Mouse (Mus musculus) CH12.LX (cell line): ENCODE results near the gene Btd. TPM values are rescaled to one million over a fixed set of nuclear protein-coding genes. Genes with fewer than 3 reads are reported as not detected.

Experiments used
- DNase-seq: peaks from one replicate; pipeline ENCODE4 v3.0.0-alpha.2; 2013; ENCODE audit errors: extremely low read depth
- H3K27ac ChIP-seq: 2 replicates; pipeline ENCODE4 v1.5.1; 2012; ENCODE audit warnings: low read depth, mild to moderate bottlenecking, control low read depth, moderate library complexity; ENCODE audit not compliant: insufficient read depth
- H3K27me3 ChIP-seq: replicated peaks from 2 replicates; pipeline ENCODE3; 2012; ENCODE audit warnings: inconsistent platforms
- H3K36me3 ChIP-seq, 2 experiments: replicated peaks in 1 of 2; 2 replicates each; pipeline versions ENCODE3 to v1.6.1; 2012; ENCODE audit warnings: inconsistent platforms in 1 of 2, low read length in 1 of 2, mild to moderate bottlenecking in 1 of 2, mixed read lengths in 1 of 2, moderate library complexity in 1 of 2; ENCODE audit not compliant: control insufficient read depth in 1 of 2, insufficient read depth in 1 of 2
- H3K4me1 ChIP-seq, 2 experiments: 2 replicates each; pipeline ENCODE4 v1.6.1; 2012; ENCODE audit warnings: inconsistent platforms in 1 of 2, moderate library complexity in 1 of 2; ENCODE audit not compliant: insufficient read depth in 2 of 2, control insufficient read depth in 1 of 2
- H3K4me2 ChIP-seq: 2 replicates; pipeline ENCODE4 v1.6.1; 2012; ENCODE audit warnings: low read depth, mild to moderate bottlenecking, control low read depth; ENCODE audit not compliant: poor library complexity, insufficient read depth, severe bottlenecking
- H3K4me3 ChIP-seq, 3 experiments: fragments of 150-350 bp in 1 of 3; sonication (generic) in 1 of 3; replicated peaks in 1 of 3; 2 replicates each; pipeline versions ENCODE3 to v1.5.1; 2011 to 2012; ENCODE audit warnings: low read depth in 2 of 3, low read length in 2 of 3, mild to moderate bottlenecking in 2 of 3, moderate library complexity in 2 of 3, control low read depth in 1 of 3, improper control_type of control experiment in 1 of 3, inconsistent platforms in 1 of 3, mixed read lengths in 1 of 3; ENCODE audit not compliant: poor library complexity in 1 of 3
- H3K79me2 ChIP-seq: replicated peaks from 2 replicates; pipeline ENCODE4 v1.6.1; 2012; ENCODE audit warnings: mild to moderate bottlenecking, moderate library complexity; ENCODE audit not compliant: control insufficient read depth, poor library complexity, insufficient read depth, severe bottlenecking; ENCODE audit errors: extremely low read depth
- H3K9ac ChIP-seq: 2 replicates; pipeline ENCODE4 v1.6.1; 2012; ENCODE audit warnings: low read depth, mild to moderate bottlenecking, control low read depth, moderate library complexity; ENCODE audit not compliant: insufficient read depth
- H3K9me3 ChIP-seq: replicated peaks from 2 replicates; pipeline ENCODE3; 2012; ENCODE audit warnings: low read length, inconsistent platforms, mixed read lengths
- CHD1 ChIP-seq: IDR thresholded peaks from 2 replicates; pipeline ENCODE4 v1.6.1; 2012; ENCODE audit warnings: low read depth, low read length, improper control_type of control experiment, inconsistent platforms
- CHD2 ChIP-seq: IDR thresholded peaks from 2 replicates; pipeline ENCODE4 v1.6.1; 2011; ENCODE audit warnings: low read length, improper control_type of control experiment
- E2F4 ChIP-seq: IDR thresholded peaks from 2 replicates; pipeline ENCODE4 v1.6.1; 2011; ENCODE audit warnings: low read depth, low read length, improper control_type of control experiment; ENCODE audit not compliant: insufficient replicate concordance
- EP300 ChIP-seq: IDR thresholded peaks from 2 replicates; pipeline ENCODE4 v1.6.1; 2011; ENCODE audit warnings: low read length, improper control_type of control experiment
- ETS1 ChIP-seq: conservative IDR thresholded peaks from 2 replicates; pipeline ENCODE4 v1.6.1; 2012; ENCODE audit warnings: low read depth, mild to moderate bottlenecking, inconsistent platforms, low read length, improper control_type of control experiment, moderate library complexity
- GABPA ChIP-seq: IDR thresholded peaks from 2 replicates; pipeline ENCODE4 v1.6.1; 2012; ENCODE audit warnings: low read depth, low read length, improper control_type of control experiment, inconsistent platforms; ENCODE audit not compliant: insufficient replicate concordance
- HCFC1 ChIP-seq: IDR thresholded peaks from 2 replicates; pipeline ENCODE4 v1.6.1; 2012; ENCODE audit warnings: low read depth, mild to moderate bottlenecking, inconsistent platforms, low read length, improper control_type of control experiment
- IRF4 ChIP-seq: IDR thresholded peaks from 2 replicates; pipeline ENCODE4 v1.6.1; 2014; ENCODE audit warnings: low read depth, mild to moderate bottlenecking, inconsistent platforms, low read length, improper control_type of control experiment
- JUN ChIP-seq: IDR thresholded peaks from 2 replicates; pipeline ENCODE4 v1.6.1; 2011; ENCODE audit warnings: low read depth, mild to moderate bottlenecking, low read length, improper control_type of control experiment, moderate library complexity; ENCODE audit not compliant: insufficient read depth
- JUND ChIP-seq: conservative IDR thresholded peaks from 2 replicates; pipeline ENCODE4 v1.6.1; 2011; ENCODE audit warnings: low read depth, low read length, improper control_type of control experiment
- KAT2A ChIP-seq: IDR thresholded peaks from 2 replicates; pipeline ENCODE4 v1.6.1; 2012; ENCODE audit warnings: low read length, improper control_type of control experiment, inconsistent platforms; ENCODE audit not compliant: insufficient replicate concordance
- MAX ChIP-seq: IDR thresholded peaks from 2 replicates; pipeline ENCODE4 v1.6.1; 2011; ENCODE audit warnings: low read length, improper control_type of control experiment
- MXI1 ChIP-seq: IDR thresholded peaks from 2 replicates; pipeline ENCODE4 v1.6.1; 2011; ENCODE audit warnings: mild to moderate bottlenecking, low read depth, low read length, improper control_type of control experiment
- NELFE ChIP-seq: IDR thresholded peaks from 2 replicates; pipeline ENCODE4 v1.6.1; 2011; ENCODE audit warnings: low read depth, low read length, improper control_type of control experiment
- NRF1 ChIP-seq: IDR thresholded peaks from 2 replicates; pipeline ENCODE4 v1.6.1; 2014; ENCODE audit warnings: low read depth, mild to moderate bottlenecking, inconsistent platforms, low read length, improper control_type of control experiment, moderate library complexity
- POLR2A ChIP-seq: IDR thresholded peaks from 2 replicates; pipeline ENCODE4 v1.6.1; 2011; ENCODE audit warnings: low read depth, mild to moderate bottlenecking, improper control_type of control experiment, low read length
- POLR2AphosphoS2 ChIP-seq: IDR thresholded peaks from 2 replicates; pipeline ENCODE4 v1.6.1; 2011; ENCODE audit warnings: low read depth, low read length, improper control_type of control experiment
- SIN3A ChIP-seq: IDR thresholded peaks from 2 replicates; pipeline ENCODE4 v1.6.1; 2012; ENCODE audit warnings: low read length, improper control_type of control experiment, inconsistent platforms
- TBP ChIP-seq: conservative IDR thresholded peaks from 2 replicates; pipeline ENCODE4 v1.6.1; 2011; ENCODE audit warnings: low read depth, low read length, improper control_type of control experiment
- TCF12 ChIP-seq: IDR thresholded peaks from 2 replicates; pipeline ENCODE4 v1.6.1; 2014; ENCODE audit warnings: low read depth, mild to moderate bottlenecking, inconsistent platforms, low read length, improper control_type of control experiment
- USF2 ChIP-seq: conservative IDR thresholded peaks from 2 replicates; pipeline ENCODE4 v1.6.1; 2011; ENCODE audit warnings: low read depth, low read length, improper control_type of control experiment
- ZC3H11A ChIP-seq: IDR thresholded peaks from 2 replicates; pipeline ENCODE4 v1.6.1; 2012; ENCODE audit warnings: low read depth, mild to moderate bottlenecking, inconsistent platforms, low read length, improper control_type of control experiment
- ZKSCAN1 ChIP-seq: IDR thresholded peaks from 2 replicates; pipeline ENCODE4 v1.6.1; 2012; ENCODE audit warnings: low read depth, inconsistent platforms, low read length, improper control_type of control experiment, borderline replicate concordance
- ZMIZ1 ChIP-seq: IDR thresholded peaks from 2 replicates; pipeline ENCODE4 v1.6.1; 2012; ENCODE audit warnings: low read depth, mild to moderate bottlenecking, inconsistent platforms, low read length, improper control_type of control experiment
- ZNF384 ChIP-seq: IDR thresholded peaks from 2 replicates; pipeline ENCODE4 v1.6.1; 2012; ENCODE audit warnings: low read depth, low read length, improper control_type of control experiment, inconsistent platforms
- dilution Hi-C: fragments of 300-500 bp; cut with MboI; formaldehyde crosslinking; loops from 2 replicates; pipeline ENCODE4 v1.14.3; 2020; ENCODE audit warnings: low sequenced_read_pairs; ENCODE audit not compliant: extremely low pct_unique_long_range_greater_than_20kb, extremely low pct_ligation_motif_present
- in situ Hi-C: fragments of 300-500 bp; cut with MboI; formaldehyde crosslinking; loops from 3 replicates; pipeline ENCODE4 v1.14.3; 2019; ENCODE audit warnings: low sequenced_read_pairs, low pct_ligation_motif_present, low pct_unique_long_range_greater_than_20kb, mixed read lengths
- polyA plus RNA-seq: library from polyadenylated mRNA; unstranded; fragments of >175 nt; gene quantifications from 2 replicates; pipeline ENCODE4 v1.2.1, GENCODE M21; 2012; ENCODE audit warnings: low read depth; ENCODE audit not compliant: insufficient read length
- total RNA-seq, 2 experiments: library from RNA; depleted of rRNA; stranded (reverse); fragments of 300-350 nt in 1 of 2; fragments of >200 nt in 1 of 2; gene quantifications; 2 replicates each; pipeline ENCODE4 v1.2.3; 2012 to 2014

Gene Btd
- total and polyA plus RNA-seq, 3 experiments, result 16.2 to 25.4 (median 23.0) TPM

DNA sequence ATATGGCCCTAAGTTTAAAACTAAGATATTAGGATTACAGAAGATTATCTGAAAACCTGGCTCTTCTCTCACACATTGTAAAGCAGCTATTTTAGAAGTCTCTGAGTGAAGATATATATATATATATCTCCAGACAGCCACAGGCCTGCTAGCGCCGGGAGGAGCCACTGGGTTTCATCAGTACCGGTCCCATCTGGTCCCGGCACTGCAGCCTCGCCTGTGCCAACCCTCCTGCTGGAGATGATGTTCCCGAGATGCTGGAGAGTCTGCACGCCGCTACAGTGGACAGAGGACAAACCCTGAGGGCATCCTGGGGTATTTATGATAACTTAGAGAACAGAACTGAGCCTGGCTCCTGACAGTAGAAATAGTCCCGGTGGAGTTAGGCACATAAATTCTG, 23.6 kb upstream of the Btd start:
- dilution Hi-C loops (no loop called here), in situ Hi-C loops (no loop called here)
- no peak overlapping the region for H3K4me2 ChIP-seq
- H3K9ac ChIP-seq, result no peak overlapping the region
- no peak for DNase-seq
- H3K9me3 ChIP-seq, result no peaks in the 10 kb centered on the region
- no peak overlapping the region for H3K27ac ChIP-seq
- H3K79me2 ChIP-seq, result no peaks in the 10 kb centered on the region
- H3K4me1 ChIP-seq, result peaks cover 0 to 4% of the 10 kb centered on the region in 2 experiments; a peak in 1 of 4 replicates
- H3K36me3 ChIP-seq, result peaks cover 6 to 49% of the 10 kb centered on the region in 2 experiments
- no peaks in the 10 kb centered on the region for H3K27me3 ChIP-seq
- TF ChIP-seq ZNF384 (no peak), EP300 (no peak), JUN (no peak), HCFC1 (no peak), ETS1 (no peak), ZKSCAN1 (no peak), SIN3A (no peak), CHD1 (no peak), GABPA (no peak), TBP (no peak), JUND (no peak), CHD2 (no peak), MXI1 (no peak), MAX (no peak), KAT2A (no peak)
- no peak overlapping the region for H3K4me3 ChIP-seq

DNA sequence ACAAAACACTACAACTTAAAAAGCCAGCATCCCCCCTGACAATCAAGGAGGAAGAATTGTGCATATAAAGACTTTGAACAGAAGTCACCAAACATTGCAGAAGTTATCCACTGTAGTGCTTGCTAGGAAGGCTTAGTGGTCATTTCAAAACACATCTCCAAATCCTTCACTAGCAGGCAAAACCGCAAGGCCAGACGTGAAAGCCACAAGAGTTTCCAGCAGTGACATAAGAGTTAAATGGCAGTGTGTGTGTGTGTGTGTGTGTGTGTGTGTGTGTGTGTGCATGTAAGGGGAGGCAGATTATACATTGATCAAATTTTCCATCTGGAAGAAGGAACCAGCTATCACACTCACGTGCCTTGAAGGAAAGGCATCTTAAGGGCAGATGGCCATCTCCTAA, 22.8 kb upstream of the Btd start:
- dilution Hi-C loops, result no loop called here
- H3K79me2 ChIP-seq, result no peaks in the 10 kb centered on the region
- in situ Hi-C loops, result no loop called here
- TF ChIP-seq ZMIZ1, result no peak
- TF ChIP-seq MAX, result no peak
- no peak for TF ChIP-seq NRF1
- no peak for TF ChIP-seq E2F4
- no peak for TF ChIP-seq USF2
- no peak for TF ChIP-seq ZC3H11A
- no peak for TF ChIP-seq TCF12
- TF ChIP-seq HCFC1, result no peak
- TF ChIP-seq IRF4, result no peak
- TF ChIP-seq ZKSCAN1, result no peak
- no peak for TF ChIP-seq ETS1
- TF ChIP-seq JUND, result no peak
- no peak for TF ChIP-seq POLR2A
- TF ChIP-seq POLR2AphosphoS2, result no peak
- TF ChIP-seq NELFE, result no peak
- no peak for TF ChIP-seq ZNF384
- no peak for TF ChIP-seq SIN3A
- TF ChIP-seq JUN, result no peak
- H3K4me3 ChIP-seq, result no peak overlapping the region
- no peak for DNase-seq
- H3K4me1 ChIP-seq, result peaks cover 4% of the 10 kb centered on the region in 2 experiments; a peak in 1 of 4 replicates
- no peak overlapping the region for H3K9ac ChIP-seq
- no peak overlapping the region for H3K27ac ChIP-seq
- no peaks in the 10 kb centered on the region for H3K9me3 ChIP-seq
- peaks cover 4 to 49% of the 10 kb centered on the region in 2 experiments for H3K36me3 ChIP-seq
- H3K27me3 ChIP-seq, result no peaks in the 10 kb centered on the region
- no peak overlapping the region for H3K4me2 ChIP-seq
